Mouse (Mus musculus): ENCODE measurements at regions not wholly inside any gene's neighbourhood (a gene's known extent, or its start where the extent isn't known, plus 50 kb on each side); places are given as distances from the start of the nearest gene placed in this dataset.

- Histone ChIP-seq H3K9ac (no peak overlapping the region), H3K36me3 (no peaks in the 10 kb centered on the region), H3K27ac (no peak overlapping the region), H3K4me1 (0 out of 2 replicates have a peak, but pooled peaks cover 2% of the 10 kb centered on the region), H3K4me2 (no peak overlapping the region), H3K4me3 (replicated peaks) (no peak overlapping the region), H3K27me3 (replicated peaks) (no peaks in the 10 kb centered on the region), H3K9me3 (no peaks in the 10 kb centered on the region)
- WGBS, result 35% methylated on average over 7 of the region's 7 CpGs
- ATAC-seq (ENCODE audit: insufficient read depth, low FRiP score, low read depth), result no peak
Observed at GRCm38 (mm10) chr6:99938949-99939348, 212.8 kb upstream of the Prok2 start.

GRCm38 (mm10) chr6:99936716-99937115 is 210.5 kb upstream of the Prok2 start:
- no peak overlapping the region for H3K4me2 ChIP-seq
- no peaks in the 10 kb centered on the region for H3K9me3 ChIP-seq
- no peak overlapping the region for H3K27ac ChIP-seq
- 0 out of 2 replicates have a peak, but pooled peaks cover 2% of the 10 kb centered on the region for H3K4me1 ChIP-seq
- no peak overlapping the region for H3K4me3 ChIP-seq (replicated peaks)
- H3K36me3 ChIP-seq, result no peaks in the 10 kb centered on the region
- no peaks in the 10 kb centered on the region for H3K27me3 ChIP-seq (replicated peaks)
- ATAC-seq (ENCODE audit: insufficient read depth, low FRiP score, low read depth), result no peak
- no peak overlapping the region for H3K9ac ChIP-seq

GRCm38 (mm10) chr6:99935373-99935772 is 209.2 kb upstream of the Prok2 start:
- no peaks in the 10 kb centered on the region for H3K36me3 ChIP-seq
- no peaks in the 10 kb centered on the region for H3K9me3 ChIP-seq
- no peak overlapping the region for H3K4me3 ChIP-seq (replicated peaks)
- no peak overlapping the region for H3K27ac ChIP-seq
- WGBS, result 72% methylated on average over 4 of the region's 4 CpGs
- ATAC-seq (ENCODE audit: insufficient read depth, low FRiP score, low read depth), result no peak
- H3K9ac ChIP-seq, result no peak overlapping the region
- no peaks in the 10 kb centered on the region for H3K27me3 ChIP-seq (replicated peaks)
- no peak overlapping the region for H3K4me2 ChIP-seq
- 0 out of 2 replicates have a peak, but pooled peaks cover 2% of the 10 kb centered on the region for H3K4me1 ChIP-seq

- ATAC-seq (ENCODE audit: insufficient read depth, low FRiP score, low read depth), result peak; percentile 63
- Histone ChIP-seq H3K9ac (no peak overlapping the region), H3K4me3 (replicated peaks) (no peak overlapping the region), H3K4me2 (no peak overlapping the region), H3K4me1 (0 out of 2 replicates have a peak, but pooled peaks cover 2% of the 10 kb centered on the region), H3K9me3 (no peaks in the 10 kb centered on the region), H3K36me3 (no peaks in the 10 kb centered on the region), H3K27ac (peak overlapping the region; percentile 42; the same call in 1 of the 2 replicates), H3K27me3 (replicated peaks) (no peaks in the 10 kb centered on the region)
- 63% methylated on average over 5 of the region's 5 CpGs for WGBS
Observed at GRCm38 (mm10) chr6:99934394-99934793, 208.2 kb upstream of the Prok2 start.

- H3K27ac ChIP-seq, result no peak overlapping the region
- H3K4me3 ChIP-seq (replicated peaks), result no peak overlapping the region
- ATAC-seq (ENCODE audit: insufficient read depth, low FRiP score, low read depth), result no peak
- H3K27me3 ChIP-seq (replicated peaks), result no peaks in the 10 kb centered on the region
- H3K4me2 ChIP-seq, result no peak overlapping the region
- 64% methylated on average over 5 of the region's 5 CpGs for WGBS
- H3K9ac ChIP-seq, result no peak overlapping the region
- H3K4me1 ChIP-seq, result 0 out of 2 replicates have a peak, but pooled peaks cover 2% of the 10 kb centered on the region
- H3K36me3 ChIP-seq, result no peaks in the 10 kb centered on the region
- no peaks in the 10 kb centered on the region for H3K9me3 ChIP-seq
Observed at GRCm38 (mm10) chr6:99933404-99933803, 207.2 kb upstream of the Prok2 start.

GRCm38 (mm10) chr6:99932923-99933322 is 206.7 kb upstream of the Prok2 start:
- ATAC-seq (ENCODE audit: insufficient read depth, low FRiP score, low read depth), result peak; percentile 36; the same call in 1 of the 2 replicates

GRCm38 (mm10) chr6:99932405-99932804 is 206.2 kb upstream of the Prok2 start:
- 0 out of 2 replicates have a peak, but pooled peaks have one; percentile 41 for ATAC-seq (ENCODE audit: insufficient read depth, low FRiP score, low read depth)
- 0 out of 2 replicates have a peak overlapping the region, but pooled peaks have one; percentile 2 for H3K27ac ChIP-seq
- WGBS, result 59% methylated on average over 6 of the region's 6 CpGs
- H3K36me3 ChIP-seq, result no peaks in the 10 kb centered on the region
- no peak overlapping the region for H3K4me3 ChIP-seq (replicated peaks)
- peaks cover 5% of the 10 kb centered on the region; the same call in 1 of the 2 replicates for H3K4me1 ChIP-seq
- H3K4me2 ChIP-seq, result no peak overlapping the region
- H3K27me3 ChIP-seq (replicated peaks), result no peaks in the 10 kb centered on the region
- H3K9me3 ChIP-seq, result no peaks in the 10 kb centered on the region
- H3K9ac ChIP-seq, result no peak overlapping the region

More at GRCm38 (mm10) chr6:99932923-99933322, 206.7 kb upstream of the Prok2 start:
- Histone ChIP-seq H3K27me3 (replicated peaks) (no peaks in the 10 kb centered on the region), H3K27ac (no peak overlapping the region), H3K9me3 (no peaks in the 10 kb centered on the region), H3K9ac (no peak overlapping the region), H3K4me1 (peaks cover 3% of the 10 kb centered on the region; the same call in 1 of the 2 replicates), H3K4me3 (replicated peaks) (no peak overlapping the region), H3K4me2 (no peak overlapping the region), H3K36me3 (no peaks in the 10 kb centered on the region)
- 50% methylated on average over 2 of the region's 2 CpGs for WGBS

GRCm38 (mm10) chr6:99931588-99931987 is 205.4 kb upstream of the Prok2 start:
- no peak overlapping the region for H3K4me2 ChIP-seq
- no peak overlapping the region for H3K27ac ChIP-seq
- H3K4me1 ChIP-seq, result peaks cover 5% of the 10 kb centered on the region; the same call in 1 of the 2 replicates
- H3K9ac ChIP-seq, result no peak overlapping the region
- no peak overlapping the region for H3K4me3 ChIP-seq (replicated peaks)
- H3K9me3 ChIP-seq, result no peaks in the 10 kb centered on the region
- no peaks in the 10 kb centered on the region for H3K27me3 ChIP-seq (replicated peaks)
- peak; percentile 57; the same call in 1 of the 2 replicates for ATAC-seq (ENCODE audit: insufficient read depth, low FRiP score, low read depth)
- 52% methylated on average over 4 of the region's 4 CpGs for WGBS
- no peaks in the 10 kb centered on the region for H3K36me3 ChIP-seq

GRCm38 (mm10) chr6:99930316-99930715 is 204.1 kb upstream of the Prok2 start:
- Histone ChIP-seq H3K27ac (no peak overlapping the region), H3K9ac (no peak overlapping the region), H3K4me3 (replicated peaks) (no peak overlapping the region), H3K36me3 (no peaks in the 10 kb centered on the region), H3K4me1 (peaks cover 5% of the 10 kb centered on the region; the same call in 1 of the 2 replicates), H3K9me3 (no peaks in the 10 kb centered on the region), H3K27me3 (replicated peaks) (no peaks in the 10 kb centered on the region), H3K4me2 (no peak overlapping the region)
- no peak for ATAC-seq (ENCODE audit: insufficient read depth, low FRiP score, low read depth)
- WGBS, result 89% methylated on average over 6 of the region's 6 CpGs

GRCm38 (mm10) chr6:99927933-99928555 is 201.9 kb upstream of the Prok2 start:
- Histone ChIP-seq H3K4me1 (peaks cover 3% of the 10 kb centered on the region; the same call in 1 of the 2 replicates), H3K9me3 (no peaks in the 10 kb centered on the region), H3K27ac (no peak overlapping the region), H3K4me2 (no peak overlapping the region), H3K36me3 (no peaks in the 10 kb centered on the region), H3K9ac (no peak overlapping the region), H3K4me3 (replicated peaks) (no peak overlapping the region), H3K27me3 (replicated peaks) (no peaks in the 10 kb centered on the region)
- ATAC-seq (ENCODE audit: insufficient read depth, low FRiP score, low read depth), result no peak
- 37% methylated on average over 10 of the region's 10 CpGs for WGBS

- 72% methylated on average over 8 of the region's 8 CpGs for WGBS
Observed at GRCm38 (mm10) chr6:99924181-99924580, 198.0 kb upstream of the Prok2 start.

GRCm38 (mm10) chr6:99921966-99922365 is 195.8 kb upstream of the Prok2 start:
- no peaks in the 10 kb centered on the region for H3K27me3 ChIP-seq (replicated peaks)
- H3K4me2 ChIP-seq, result no peak overlapping the region
- no peak overlapping the region for H3K9ac ChIP-seq
- no peaks in the 10 kb centered on the region for H3K4me1 ChIP-seq
- ATAC-seq (ENCODE audit: insufficient read depth, low FRiP score, low read depth), result no peak
- H3K27ac ChIP-seq, result no peak overlapping the region
- H3K4me3 ChIP-seq (replicated peaks), result no peak overlapping the region
- no peaks in the 10 kb centered on the region for H3K36me3 ChIP-seq
- WGBS, result 45% methylated on average over 5 of the region's 5 CpGs
- no peaks in the 10 kb centered on the region for H3K9me3 ChIP-seq

More at GRCm38 (mm10) chr6:99924181-99924580, 198.0 kb upstream of the Prok2 start:
- Histone ChIP-seq H3K4me1 (peaks cover 3% of the 10 kb centered on the region; the same call in 1 of the 2 replicates), H3K27ac (no peak overlapping the region), H3K4me3 (replicated peaks) (no peak overlapping the region), H3K9ac (no peak overlapping the region), H3K4me2 (no peak overlapping the region), H3K36me3 (no peaks in the 10 kb centered on the region), H3K27me3 (replicated peaks) (no peaks in the 10 kb centered on the region), H3K9me3 (no peaks in the 10 kb centered on the region)
- ATAC-seq (ENCODE audit: insufficient read depth, low FRiP score, low read depth), result no peak
